Mouse (Mus musculus): ENCODE results near the gene Lsamp. TPM values are rescaled to one million over a fixed set of nuclear protein-coding genes. Genes with fewer than 3 reads are reported as not detected.

Lsamp gene
- 0.01 and 0.05 TPM in 2 replicates for polyA plus RNA-seq (2012; rRNA removed)

GRCm38 (mm10) chr16:39984205-39984634 is at the start of gene Lsamp:
Lsamp (plus strand) TSS chr16:39984361.

